Mouse (Mus musculus): ENCODE measurements around the gene Tbc1d9. TPM values are rescaled to one million over a fixed set of nuclear protein-coding genes. Genes with fewer than 3 reads are reported as not detected.
"Not testable (repeated sequence)": the region's sequence is repeated elsewhere in the genome, so short reads cannot be mapped to it uniquely, and the experiment has no call there.

Gene Tbc1d9
- polyA plus RNA-seq, 1 experiment, result 61.8 TPM

DNA sequence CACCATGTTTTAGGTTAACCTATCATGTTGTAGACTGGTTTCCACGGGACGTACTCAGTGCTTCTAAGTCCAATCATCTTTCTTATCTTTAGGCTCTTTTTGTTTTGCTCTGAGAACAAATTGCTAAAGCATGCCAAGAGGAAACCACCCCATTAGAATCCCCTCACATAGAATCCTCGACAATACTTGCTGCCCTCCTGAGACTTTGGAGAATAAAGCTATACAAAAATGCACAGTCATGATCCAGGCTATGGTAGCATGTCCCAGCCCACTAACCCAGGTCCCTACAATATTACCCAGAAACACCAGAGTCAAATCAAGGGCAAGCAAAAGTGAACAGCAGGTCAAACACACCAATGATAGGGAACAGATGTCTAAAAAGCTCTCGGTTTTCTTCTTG lies 149.9 kb downstream of the Tbc1d9 start:
- not testable (repeated sequence) for DNase-seq (ENCODE audit: extremely low spot score in 1 of 2, low spot score in 1 of 2)

DNA sequence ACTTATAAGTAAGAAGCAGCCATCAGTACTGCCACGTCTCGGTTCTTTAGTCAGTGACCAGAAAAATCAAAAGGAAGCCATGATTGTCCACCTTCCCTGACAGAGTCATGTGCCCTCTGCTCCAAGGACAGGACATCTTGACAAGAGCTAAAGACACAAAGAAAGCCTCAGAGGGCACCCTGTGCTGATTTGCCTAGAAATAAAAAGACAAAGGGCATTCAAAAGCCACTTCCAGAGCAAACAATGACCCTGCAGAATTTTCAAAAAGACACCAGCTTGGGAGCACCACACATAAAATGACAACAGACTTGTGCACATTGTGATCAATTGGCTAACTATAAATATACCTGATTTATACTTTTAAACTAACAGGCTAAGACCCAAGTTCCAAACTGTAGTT lies 150.5 kb downstream of the Tbc1d9 start:
- DNase-seq (ENCODE audit: extremely low spot score in 1 of 2, low spot score in 1 of 2), result no peak

DNA sequence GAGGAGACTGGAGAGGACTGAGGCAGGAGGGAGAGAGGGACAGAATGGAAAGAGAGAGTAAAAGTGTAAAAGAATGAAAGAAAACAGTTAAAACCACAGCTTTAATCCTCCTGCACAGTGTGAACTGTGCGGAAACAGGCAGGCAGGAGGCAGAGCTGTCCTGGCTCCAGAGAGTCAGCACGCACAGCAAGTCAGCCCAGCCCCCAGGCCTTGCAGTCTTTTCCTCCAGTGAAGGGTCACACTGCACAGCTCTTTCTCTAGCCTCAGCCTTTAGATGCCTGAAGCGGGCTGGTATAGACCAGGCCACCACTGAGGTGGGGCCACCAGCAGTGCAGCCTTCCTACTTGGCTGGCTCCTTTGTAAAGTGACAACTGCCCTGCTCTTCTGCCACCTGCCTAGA lies 155.4 kb downstream of the Tbc1d9 start:
- DNase-seq (ENCODE audit: extremely low spot score in 1 of 2, low spot score in 1 of 2), result no peak

GRCm38 (mm10) chr8:83322374-83322773 lies 157.2 kb downstream of the Tbc1d9 start:
- no peak for DNase-seq (ENCODE audit: extremely low spot score in 1 of 2, low spot score in 1 of 2)

Other genes with a start within 250 kb of the Tbc1d9 start
- 3.6 and 3.8 TPM in 2 replicates for gene Gm10645, start 818 bp downstream of the Tbc1d9 start, polyA plus RNA-seq (2012; rRNA removed)
- 0.19 and 0.22 TPM in 2 replicates for gene Ucp1, start 125.0 kb downstream of the Tbc1d9 start, polyA plus RNA-seq (2012; rRNA removed)
- 12.5 and 12.9 TPM in 2 replicates for gene Elmod2, start 167.1 kb downstream of the Tbc1d9 start, polyA plus RNA-seq (2012; rRNA removed)
- not detected in 2 replicates for gene Mgat4d, start 183.1 kb downstream of the Tbc1d9 start, polyA plus RNA-seq (2012; rRNA removed)
- gene Clgn, start 224.5 kb downstream of the Tbc1d9 start, polyA plus RNA-seq (2012; rRNA removed), result 8.9 and 9.2 TPM in 2 replicates

Data from frontal cortex, adult 2 months (tissue).